Mouse (Mus musculus) layer of hippocampus, postnatal 14 days (tissue): ENCODE measurements around the gene Enpp3. TPM values are rescaled to one million over a fixed set of nuclear protein-coding genes. Genes with fewer than 3 reads are reported as not detected.
A peak's percentile ranks its signal among the peaks of the same experiment; 100 is the strongest.

ENCODE experiments used
- DNase-seq, 2 experiments: peaks; one replicate each; pipeline ENCODE4 v3.0.0; 2021 to 2022; ENCODE audit warnings: low spot score in 2 of 2, mixed read lengths in 1 of 2
- long read RNA-seq, 2 experiments: library from polyadenylated mRNA; stranded (forward); transcript quantifications; one replicate each; pipeline ENCODE4 v2.0.0; 2021
- total RNA-seq, 2 experiments: library from RNA; stranded (reverse); gene quantifications; 2 replicates each; pipeline ENCODE4 v1.2.3; 2021

The Enpp3 gene
- 1 to 10 TPM in 1 of 2 experiments, under 1 TPM in 1; 0.88 to 2.1 TPM for total RNA-seq
- long read RNA-seq, experiment 1, partial matches to known transcripts = 0 of 1 reads
- long read RNA-seq, experiment 1, other reads (novel, unspliced or antisense) = 1 of 1 reads
- long read RNA-seq, experiment 2, full-length matches to known transcripts = 1 of 1 reads
- long read RNA-seq, experiment 2, partial matches to known transcripts = 0 of 1 reads
- long read RNA-seq, experiment 2, other reads (novel, unspliced or antisense) = 0 of 1 reads

DNA sequence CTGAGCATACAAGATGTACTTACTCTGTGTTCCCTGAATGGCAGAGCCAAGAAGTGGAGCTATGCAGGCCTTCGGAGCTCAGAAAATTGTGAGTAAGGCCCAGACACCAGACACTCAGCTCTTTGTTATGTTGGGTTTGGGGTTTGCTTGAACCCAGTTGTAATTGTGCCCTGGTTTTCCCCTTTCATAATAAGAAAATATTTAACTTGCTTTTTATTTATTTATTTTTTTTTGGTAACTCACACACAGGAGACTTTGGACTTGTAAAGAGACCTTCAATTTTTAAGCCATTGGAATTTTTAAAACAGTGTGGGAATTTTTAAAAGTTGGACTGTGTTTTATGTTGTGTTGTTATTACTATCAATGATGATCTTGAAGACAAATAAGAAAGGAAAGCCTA lies at the start of gene Enpp3:
Gene Enpp3 (minus strand): TSS at position 148 of the 400 bp plus-strand sequence.
- no peak for DNase-seq

DNA sequence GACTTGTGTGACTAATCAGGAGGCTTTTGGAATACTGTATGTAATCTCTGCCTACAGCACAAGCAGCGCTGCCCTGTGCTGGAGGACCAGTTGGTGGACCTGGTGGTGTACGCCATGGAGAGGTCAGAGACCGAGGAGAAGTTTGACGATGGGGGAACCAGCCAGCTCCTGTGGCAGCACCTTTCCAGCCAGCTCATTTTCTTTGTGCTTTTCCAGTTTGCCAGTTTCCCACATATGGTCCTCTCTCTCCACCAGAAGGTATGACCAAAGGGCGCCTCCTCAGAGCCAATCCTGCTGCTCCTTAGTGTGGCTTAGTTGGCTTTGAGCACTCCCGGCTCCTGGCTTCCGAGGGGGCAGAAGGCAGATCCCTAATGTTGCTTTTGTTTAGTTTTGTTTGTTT lies 45.7 kb upstream of the Enpp3 start:
- DNase-seq = no peak

DNA sequence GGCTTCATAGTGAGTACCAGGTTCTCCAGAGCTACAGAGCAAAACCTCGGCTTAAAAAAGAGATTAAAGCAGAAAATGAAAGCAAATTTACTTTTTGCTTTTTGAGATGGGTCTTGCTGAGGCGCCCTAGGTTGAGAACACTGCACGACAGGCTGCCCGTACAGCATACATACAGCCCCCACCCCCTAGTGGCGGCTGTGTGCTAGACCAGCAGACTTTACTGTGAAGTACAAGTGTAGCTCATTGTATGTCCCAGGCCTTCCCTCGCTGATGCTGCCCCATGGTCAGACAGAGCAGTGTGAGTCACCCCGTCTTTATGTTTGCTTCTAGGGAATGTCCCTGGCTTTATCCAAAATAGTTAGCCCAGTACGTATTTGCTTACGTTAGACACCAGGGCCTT lies 43.4 kb upstream of the Enpp3 start:
- DNase-seq = no peak

DNA sequence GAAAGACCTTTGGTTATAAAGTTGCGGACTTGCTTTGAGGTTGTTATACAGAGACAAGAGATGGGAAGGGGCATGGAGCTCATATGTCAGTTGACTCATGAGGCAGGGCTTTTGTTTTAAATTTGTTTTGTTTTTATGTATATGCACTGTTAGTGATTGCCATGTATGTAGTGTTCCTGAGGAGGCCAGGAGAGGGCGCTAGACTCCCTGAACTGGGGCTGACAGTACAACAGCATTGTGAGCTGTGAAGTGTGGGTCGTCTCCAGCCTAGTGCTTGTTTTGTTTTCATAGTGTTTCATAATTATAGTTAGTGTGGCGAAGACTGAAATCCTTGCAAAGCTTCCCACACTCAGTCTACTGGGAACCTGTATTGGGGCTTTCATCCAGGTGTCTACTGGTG lies 31.0 kb upstream of the Enpp3 start:
- DNase-seq = no peak

DNA sequence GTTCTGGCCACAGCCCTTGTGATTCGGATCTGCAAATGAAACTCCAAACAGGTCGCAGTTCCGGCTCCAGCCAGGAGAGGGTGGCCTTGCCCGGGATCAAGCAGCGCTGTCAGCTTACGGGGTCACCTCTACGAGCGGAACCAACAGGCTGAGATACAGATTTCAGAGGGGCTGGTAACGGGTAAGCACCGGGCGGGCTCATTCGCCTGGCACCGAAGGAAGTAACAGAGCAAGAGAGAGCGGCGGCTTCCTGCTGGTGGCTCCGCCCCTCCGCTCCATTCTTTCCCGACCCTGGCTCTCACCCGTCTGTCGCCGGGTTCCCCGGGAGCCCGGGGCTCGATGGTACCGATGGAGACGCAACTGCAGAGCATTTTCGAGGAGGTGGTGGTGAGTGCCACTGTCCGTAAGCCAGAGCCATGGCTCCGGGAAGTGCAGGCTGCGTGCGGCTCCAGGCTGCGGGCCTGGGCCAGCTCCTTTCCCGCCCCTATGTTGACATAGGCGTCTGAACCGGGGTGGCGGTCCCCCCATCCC lies 27.2 kb upstream of the Enpp3 start, which contains the start of gene Med23:
Gene Med23 (plus strand): TSS at position 227 of the 531 bp plus-strand sequence.
- DNase-seq = peak; percentile 99

DNA sequence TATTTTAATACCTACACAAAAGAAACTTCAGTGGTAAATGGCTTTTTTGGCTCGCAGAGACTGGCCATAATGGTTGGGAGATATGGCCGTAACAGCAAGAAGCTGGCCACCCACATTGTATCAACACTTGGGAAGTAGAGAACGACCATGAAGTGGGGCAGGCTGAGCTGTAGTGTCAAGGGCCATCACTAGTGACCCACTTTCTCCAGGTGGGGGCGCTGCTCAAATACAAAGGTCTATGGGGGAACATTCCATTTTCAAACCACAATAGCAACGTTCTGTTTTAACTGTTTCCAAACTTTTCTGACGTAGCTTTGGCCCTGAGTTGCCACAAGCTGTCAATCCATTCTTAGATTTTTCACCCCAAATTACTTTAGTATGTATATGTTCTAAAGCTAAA lies 21.8 kb upstream of the Enpp3 start:
- DNase-seq = no peak

DNA sequence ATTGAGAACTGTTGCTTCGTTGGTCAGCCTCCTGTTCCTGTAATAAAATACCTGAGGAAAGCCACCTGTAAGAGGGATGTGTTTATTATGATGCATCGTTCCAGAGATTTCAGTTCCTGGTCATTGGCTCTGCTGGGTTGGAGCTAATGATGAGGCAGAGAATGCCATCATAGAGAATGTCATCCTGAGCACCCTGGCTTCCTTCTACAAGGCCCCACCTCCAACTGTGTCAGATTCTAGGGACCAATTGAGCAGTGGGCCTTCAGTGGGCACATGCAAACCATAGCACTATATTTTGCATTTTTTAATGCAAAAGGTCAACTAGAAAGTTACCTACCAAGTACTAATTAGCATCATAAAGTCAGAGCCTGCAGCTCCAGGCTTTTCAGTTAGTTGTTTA lies 20.5 kb upstream of the Enpp3 start:
- no peak for DNase-seq

DNA sequence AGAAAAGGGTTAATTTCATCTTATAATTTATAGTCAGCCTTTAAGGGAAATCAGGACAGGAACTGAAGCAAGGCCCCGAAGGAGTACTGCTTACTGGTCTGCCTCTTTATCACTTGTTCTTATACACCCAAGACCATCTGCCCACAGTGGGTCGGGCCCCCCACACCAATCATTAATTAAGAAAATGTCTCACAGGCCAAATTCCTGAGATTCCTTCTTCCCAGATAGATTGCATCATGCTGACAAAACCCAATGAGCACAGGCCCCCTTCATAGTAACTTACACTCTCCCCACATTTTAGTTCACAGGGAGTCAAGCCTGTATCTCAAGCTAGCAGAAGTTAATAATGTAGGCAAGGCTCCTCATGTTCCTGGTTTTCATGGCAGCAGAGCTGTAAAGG lies 625 bp downstream of the Enpp3 start:
- DNase-seq = no peak

DNA sequence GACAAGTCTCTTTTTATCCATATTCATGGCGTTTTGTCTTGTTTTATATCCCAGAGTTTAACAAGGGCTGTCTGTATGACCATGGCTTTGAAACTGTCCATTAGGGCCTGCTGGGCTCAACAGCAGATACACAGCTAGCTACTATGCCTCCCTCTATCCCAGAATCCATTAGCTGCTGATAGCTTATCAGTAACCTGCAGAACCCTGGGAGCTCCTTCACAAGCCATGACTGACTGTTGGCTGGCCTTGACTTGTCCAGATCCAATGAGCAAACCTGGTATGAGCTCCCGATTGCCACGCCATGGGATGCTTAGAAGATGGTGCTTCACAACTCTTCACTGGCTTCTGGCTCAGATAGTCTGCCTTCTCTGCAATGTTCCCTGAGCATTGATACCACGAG lies 1.8 kb downstream of the Enpp3 start:
- no peak for DNase-seq

DNA sequence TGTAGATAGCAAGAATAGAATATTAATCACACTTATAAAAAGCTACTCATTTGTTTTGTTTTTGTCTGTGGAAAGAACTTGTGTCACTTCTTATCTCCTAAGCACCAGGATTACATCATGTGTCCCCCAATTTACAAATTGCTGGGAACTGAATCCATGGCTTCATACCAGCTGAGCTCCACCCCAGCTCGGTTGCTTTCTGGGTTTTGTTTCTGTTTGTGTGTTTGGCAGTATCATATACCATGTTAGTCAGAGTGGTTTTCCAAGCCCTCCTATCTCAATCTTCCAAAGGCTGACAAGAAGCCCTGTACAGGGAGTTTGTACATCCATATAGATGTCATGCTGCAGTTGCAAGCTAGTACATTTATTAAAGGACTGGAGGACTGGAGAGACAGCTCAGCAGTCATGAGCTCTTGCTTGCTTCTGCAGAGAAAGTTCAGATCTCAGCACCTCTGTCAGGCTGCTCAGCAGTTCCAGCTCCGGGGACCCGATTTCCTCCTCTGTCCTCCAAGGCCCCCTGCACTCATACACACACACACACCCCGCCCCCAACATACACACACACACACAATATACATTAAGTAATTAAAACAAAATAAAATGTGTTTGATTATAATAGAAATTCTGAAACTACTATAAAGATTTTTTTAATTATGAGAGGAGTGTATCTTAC lies 6.1 kb downstream of the Enpp3 start:
- DNase-seq = no peak

DNA sequence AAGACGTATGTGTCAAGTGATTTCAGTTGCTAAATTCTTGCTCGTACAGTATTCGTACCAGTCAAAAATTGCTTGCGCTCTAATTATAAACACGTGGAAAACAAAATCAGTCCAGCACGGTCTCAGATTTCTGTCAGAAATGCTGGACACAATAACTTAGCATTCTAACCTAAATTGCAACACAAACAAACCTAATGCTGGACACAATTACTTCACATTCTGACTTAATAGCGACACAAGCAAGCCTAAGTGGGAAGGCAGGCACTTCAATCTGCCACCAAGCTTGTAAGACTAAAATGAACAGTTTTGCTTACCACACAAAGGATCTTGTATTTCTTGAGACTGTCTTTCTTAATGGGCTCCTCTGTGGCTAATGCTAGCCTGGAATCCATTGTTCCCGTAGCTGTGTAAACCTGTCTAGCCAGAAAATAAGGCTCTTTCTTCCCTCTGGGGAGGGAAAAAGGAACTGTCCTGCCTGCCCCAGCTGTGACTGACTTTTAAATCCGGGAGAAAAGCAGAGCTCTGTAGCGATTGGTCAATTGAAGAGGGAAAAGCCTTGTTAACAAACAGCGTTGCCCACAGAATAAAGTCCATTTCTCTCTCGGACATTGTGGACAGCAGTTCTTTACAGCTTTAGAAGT lies 6.8 kb downstream of the Enpp3 start:
- no peak for DNase-seq

DNA sequence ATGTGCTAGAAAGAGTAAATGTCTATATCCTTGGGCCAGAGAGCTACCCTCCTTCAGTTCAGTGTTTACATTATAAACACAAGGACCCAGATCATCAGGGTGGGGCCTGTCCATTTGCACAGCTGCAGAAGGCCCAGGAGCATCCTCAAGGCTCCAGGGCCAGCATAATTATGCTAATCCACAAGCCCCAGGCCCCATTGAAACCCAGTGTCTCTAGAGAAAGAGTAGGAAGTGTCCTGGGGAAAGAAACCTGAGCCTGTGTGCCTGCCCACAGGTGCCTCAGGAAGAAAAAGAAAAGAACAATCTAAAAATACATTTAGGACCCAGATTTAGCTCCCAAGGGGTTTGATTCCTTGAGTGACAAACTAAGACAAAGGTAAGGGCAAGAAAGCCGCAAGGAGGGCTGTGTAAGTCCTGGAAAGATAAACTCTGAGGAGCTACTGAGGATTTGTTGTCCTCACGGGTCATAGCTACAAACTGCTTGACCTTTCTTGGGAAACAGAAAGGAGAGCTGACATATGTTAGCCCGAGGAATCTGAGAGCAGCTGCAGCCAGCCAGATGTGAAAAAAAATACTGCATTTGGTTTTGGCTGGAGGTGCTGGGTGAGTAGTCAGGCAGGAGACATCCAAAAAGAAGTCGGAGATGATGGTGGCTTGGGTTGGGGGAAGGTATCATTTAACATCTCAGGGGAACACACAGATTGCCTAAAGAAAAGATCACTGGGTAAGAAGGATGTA lies 7.8 kb downstream of the Enpp3 start:
- DNase-seq = no peak

DNA sequence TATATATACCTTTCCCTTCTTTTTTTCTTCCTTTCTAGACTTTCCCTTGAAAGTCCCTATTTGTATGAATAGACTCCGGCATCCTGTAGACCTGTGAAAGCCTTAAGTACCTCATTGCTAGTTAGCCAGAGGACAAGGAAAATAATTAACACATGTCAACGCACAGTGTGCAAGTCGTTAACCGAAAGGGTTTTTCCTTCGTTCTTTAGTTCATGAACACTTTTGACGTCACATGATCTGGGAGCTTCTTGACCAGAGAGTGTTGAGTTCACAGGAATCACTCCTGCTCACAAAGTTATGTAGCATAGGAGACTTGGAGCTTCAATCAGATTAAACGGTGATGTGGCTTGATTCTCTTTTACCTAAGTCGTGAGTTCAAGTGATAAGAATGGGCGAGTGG lies 10.3 kb downstream of the Enpp3 start:
- DNase-seq = no peak

DNA sequence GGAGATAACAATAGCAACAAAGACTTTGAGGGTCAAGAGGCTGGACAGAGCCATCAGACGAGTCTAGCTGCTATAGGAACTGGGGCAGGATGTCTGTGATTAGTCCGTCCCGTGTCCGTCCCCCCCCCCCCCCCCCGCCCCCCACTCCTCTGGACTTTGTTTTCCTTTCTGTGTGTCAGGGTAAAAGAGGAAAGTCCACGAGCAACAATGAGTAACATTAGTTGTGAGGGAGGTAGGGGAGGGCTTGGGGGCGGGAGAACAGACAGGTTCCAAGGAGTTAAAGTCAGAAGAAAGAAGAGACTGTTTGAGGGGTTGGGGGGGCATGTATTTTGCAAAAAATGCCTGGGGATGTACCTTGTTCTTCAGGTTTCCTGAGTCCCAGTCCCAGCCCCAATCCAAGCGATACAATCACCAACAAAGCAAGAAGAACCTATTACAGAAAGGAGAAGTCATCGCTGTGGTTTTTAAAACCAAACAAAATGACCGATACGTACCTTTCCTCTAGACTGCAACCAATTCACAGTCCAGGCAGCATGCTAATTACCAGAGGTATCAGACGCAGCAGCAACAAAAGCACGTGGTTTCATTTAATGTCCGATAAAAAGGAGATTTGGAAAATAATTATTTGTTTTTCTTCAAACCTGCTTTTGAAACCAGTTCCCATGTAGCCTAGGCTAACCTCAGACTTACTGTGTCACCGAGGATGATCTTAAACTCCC lies 11.1 kb downstream of the Enpp3 start:
- DNase-seq = no peak

DNA sequence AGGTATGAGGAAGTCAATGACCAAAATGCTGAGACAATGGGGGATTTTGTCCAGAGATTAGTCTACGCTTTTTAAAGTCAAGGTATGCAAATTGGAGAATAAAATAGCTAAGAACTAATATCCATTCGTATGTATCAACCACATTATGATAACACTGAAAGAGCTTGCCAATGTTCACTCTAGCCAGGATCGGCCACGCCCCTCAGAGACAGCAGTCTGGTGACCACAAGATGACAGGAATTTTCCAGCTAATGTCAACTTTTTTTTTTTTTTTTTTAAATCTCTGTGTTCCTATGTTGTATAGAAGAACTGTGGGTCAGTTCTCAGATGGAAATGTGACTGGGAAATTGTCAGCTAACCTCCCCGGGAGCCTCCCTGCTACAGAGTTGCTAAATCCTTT lies 12.2 kb downstream of the Enpp3 start:
- DNase-seq = no peak

DNA sequence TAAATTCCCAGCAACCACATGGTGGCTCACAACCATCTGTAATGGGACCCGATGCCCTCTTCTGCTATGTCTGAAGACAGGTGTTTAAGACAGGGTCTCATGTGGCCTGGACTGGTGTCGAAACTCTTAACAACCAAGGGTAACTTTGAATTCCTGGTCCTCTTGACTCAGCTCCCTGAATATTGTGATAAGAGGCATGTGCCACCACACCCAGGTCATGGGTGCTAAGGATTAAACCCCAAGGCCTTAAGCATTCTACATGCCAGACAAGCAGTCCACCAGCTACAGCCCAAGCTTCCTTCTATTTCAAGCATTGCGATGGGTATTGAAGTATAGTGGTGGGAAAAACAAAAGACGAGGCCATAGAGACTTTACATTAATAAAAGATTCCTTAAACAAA lies 14.5 kb downstream of the Enpp3 start:
- no peak for DNase-seq

DNA sequence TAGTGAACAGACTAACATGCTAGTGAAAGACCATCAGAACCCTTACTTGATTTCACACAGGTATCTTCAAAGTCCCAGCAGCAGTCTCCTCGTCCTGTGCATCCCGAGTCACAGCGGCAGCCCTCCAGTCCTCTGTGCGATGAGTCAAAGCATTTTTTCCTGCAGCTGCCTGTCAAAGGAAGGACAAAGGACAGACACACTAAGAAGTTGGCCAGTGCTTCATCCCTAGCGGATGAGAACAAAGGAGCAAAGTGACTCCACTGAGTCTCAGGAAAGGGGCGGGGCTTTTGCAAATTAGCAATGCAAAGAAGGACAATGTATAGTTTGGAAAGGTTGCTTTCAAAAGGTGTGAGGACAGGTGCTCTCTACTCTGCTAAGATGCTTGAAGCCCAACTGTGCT lies 16.5 kb downstream of the Enpp3 start:
- DNase-seq = no peak

DNA sequence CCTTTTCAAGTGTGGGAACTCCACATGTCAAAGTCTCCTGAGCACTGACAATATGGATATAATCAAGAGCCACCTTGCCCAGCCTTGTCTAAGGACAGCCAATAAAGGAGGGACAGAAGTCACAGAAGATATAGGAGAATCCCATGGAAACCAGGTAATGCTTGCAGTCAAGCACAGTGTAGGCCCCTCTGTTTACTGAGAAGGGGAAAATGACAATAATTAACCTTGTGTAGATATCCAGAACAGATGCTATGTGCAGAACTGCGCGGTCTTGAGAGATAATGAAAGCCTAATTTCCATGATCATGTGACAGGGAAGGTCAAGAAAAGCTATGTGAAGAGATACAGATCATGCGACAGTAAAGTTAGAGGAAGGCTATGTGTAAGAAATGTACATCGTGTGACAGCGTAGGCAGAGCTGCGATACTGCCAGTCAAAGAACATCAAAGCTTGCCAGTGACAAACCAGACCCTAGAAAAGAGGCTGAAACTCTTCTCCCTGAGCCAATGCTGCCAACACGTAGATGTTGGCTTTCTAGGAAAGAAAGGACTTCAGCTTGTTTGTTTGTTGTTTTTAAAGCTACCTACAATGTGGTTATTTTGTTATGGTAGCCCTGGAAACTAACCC lies 17.1 kb downstream of the Enpp3 start:
- no peak for DNase-seq

DNA sequence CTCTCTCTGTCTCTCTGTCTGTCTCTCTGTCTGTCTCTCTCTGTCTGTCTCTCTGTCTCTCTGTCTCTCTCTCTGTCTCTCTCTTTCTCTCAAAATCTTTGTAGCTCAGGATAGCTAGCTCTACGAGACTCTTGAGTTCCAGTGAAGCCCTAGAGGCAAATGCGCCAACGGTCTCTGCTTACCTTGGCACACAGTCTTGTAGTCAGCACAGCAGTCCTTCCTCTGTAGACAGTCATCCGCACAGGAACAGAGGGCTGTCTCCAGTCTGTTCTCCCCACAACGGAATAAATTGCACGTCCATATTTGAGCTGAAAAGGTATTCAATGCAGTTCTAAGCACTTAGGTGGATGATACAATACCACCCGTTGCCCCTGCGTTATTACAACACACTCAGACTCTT lies 18.0 kb downstream of the Enpp3 start:
- no peak for DNase-seq

DNA sequence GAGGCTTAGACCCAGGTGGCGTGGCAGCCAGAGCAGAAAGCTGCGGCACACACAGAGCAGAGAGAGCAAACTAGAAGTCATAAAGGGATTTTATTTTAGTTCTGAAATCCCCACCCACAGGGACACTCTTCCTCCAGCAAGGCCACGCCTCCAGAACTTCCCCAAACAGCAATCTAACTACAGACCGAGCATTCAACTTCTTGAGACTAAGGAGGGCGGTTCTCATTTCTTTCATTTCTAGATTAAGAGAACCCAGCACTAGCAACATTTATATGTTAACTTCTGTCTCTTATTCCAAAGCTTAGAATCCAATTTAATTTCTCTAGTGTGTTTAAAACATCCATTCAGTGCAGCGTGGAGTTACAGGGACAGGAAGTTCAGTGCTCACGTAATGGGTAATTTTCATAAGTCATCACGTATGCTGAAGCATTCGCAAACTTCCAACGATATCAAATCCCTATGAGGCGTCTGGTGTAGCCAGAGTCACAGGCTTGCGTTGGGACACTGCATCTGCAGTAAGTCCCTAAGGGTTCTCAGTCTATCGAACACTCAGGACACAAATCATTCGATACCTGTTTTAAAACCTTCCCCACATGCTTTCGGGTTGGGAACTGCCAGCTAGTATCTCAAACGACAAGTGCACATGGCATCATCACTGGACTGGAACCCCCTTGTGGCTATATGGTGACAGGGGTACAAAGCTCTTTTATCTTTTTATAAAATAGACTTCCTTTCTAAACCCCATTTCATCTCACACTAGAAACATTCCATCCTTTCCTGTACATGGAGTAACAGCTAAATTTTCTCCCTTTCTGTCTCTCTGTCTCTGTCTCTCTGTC lies 18.7 kb downstream of the Enpp3 start:
- no peak for DNase-seq
